Mouse (Mus musculus): ENCODE measurements around the gene Ntn4.

Gene Ntn4

GRCm38 (mm10) chr10:93640521-93640952 lies at the start of gene Ntn4:
Gene Ntn4 (plus strand): TSS chr10:93640681.
- DNase-seq, result no peak

GRCm38 (mm10) chr10:93592456-93592855 lies 48.0 kb upstream of the Ntn4 start:
- DNase-seq, result no peak

- peak; percentile 87 for DNase-seq
These were observed 46.4 kb upstream of the Ntn4 start for GRCm38 (mm10) chr10:93594022-93594482.

- DNase-seq, result no peak
These were observed 44.6 kb upstream of the Ntn4 start for GRCm38 (mm10) chr10:93595831-93596230.

GRCm38 (mm10) chr10:93596641-93597040 lies 43.8 kb upstream of the Ntn4 start:
- no peak for DNase-seq

GRCm38 (mm10) chr10:93602309-93602708 lies 38.2 kb upstream of the Ntn4 start:
- no peak for DNase-seq

GRCm38 (mm10) chr10:93603256-93603655 lies 37.2 kb upstream of the Ntn4 start:
- no peak for DNase-seq

- DNase-seq, result no peak
These were observed 34.2 kb upstream of the Ntn4 start for GRCm38 (mm10) chr10:93606326-93606725.

- no peak for DNase-seq
These were observed 32.4 kb upstream of the Ntn4 start for GRCm38 (mm10) chr10:93608051-93608450.

GRCm38 (mm10) chr10:93609236-93609635 lies 31.2 kb upstream of the Ntn4 start:
- no peak for DNase-seq

GRCm38 (mm10) chr10:93610896-93611295 lies 29.6 kb upstream of the Ntn4 start:
- no peak for DNase-seq

- DNase-seq, result no peak
These were observed 29.0 kb upstream of the Ntn4 start for GRCm38 (mm10) chr10:93611419-93612007.

- DNase-seq, result no peak
These were observed 25.6 kb upstream of the Ntn4 start for GRCm38 (mm10) chr10:93614850-93615249.

GRCm38 (mm10) chr10:93620438-93621179 lies 19.9 kb upstream of the Ntn4 start:
- no peak for DNase-seq

- DNase-seq, result no peak
These were observed 16.8 kb upstream of the Ntn4 start for GRCm38 (mm10) chr10:93623725-93624124.

GRCm38 (mm10) chr10:93624151-93624550 lies 16.3 kb upstream of the Ntn4 start:
- DNase-seq, result no peak

- DNase-seq, result no peak
These were observed 10.2 kb upstream of the Ntn4 start for GRCm38 (mm10) chr10:93630310-93630709.

GRCm38 (mm10) chr10:93632086-93632485 lies 8.4 kb upstream of the Ntn4 start:
- no peak for DNase-seq

- no peak for DNase-seq
These were observed 6.9 kb upstream of the Ntn4 start for GRCm38 (mm10) chr10:93633563-93633962.

GRCm38 (mm10) chr10:93633971-93634370 lies 6.5 kb upstream of the Ntn4 start:
- DNase-seq, result no peak

GRCm38 (mm10) chr10:93635941-93636340 lies 4.5 kb upstream of the Ntn4 start:
- no peak for DNase-seq

- DNase-seq, result no peak
These were observed 706 bp downstream of the Ntn4 start for GRCm38 (mm10) chr10:93640953-93641820.

All from layer of hippocampus, adult 9-11 months (tissue).